Mouse (Mus musculus) lung, postnatal 0 days (tissue): ENCODE data around the gene Slc50a1. TPM values are rescaled to one million over a fixed set of nuclear protein-coding genes. Genes with fewer than 3 reads are reported as not detected.

Experiments used
- ATAC-seq: fragments of 200-750 bp; cut with Nextera tagmentation; 2 replicates; pipeline ENCODE4 v1.8.0; 2017; ENCODE audit warnings: moderate library complexity
- DNase-seq: peaks from one replicate; pipeline ENCODE4 v3.0.0-alpha.2; 2016; ENCODE audit warnings: low spot score
- H3K27ac ChIP-seq: fragments of 300-500 bp; sonication (generic); 2 replicates; pipeline ENCODE4 v1.5.1; 2014; ENCODE audit warnings: antibody characterized with exemption, mild to moderate bottlenecking, low read length, mixed read lengths
- H3K27me3 ChIP-seq: fragments of 300-500 bp; sonication (generic); replicated peaks from 2 replicates; pipeline ENCODE4 v1.6.1; 2014; ENCODE audit warnings: low read length, mixed read lengths; ENCODE audit not compliant: insufficient read depth
- H3K36me3 ChIP-seq: fragments of 300-500 bp; sonication (generic); 2 replicates; pipeline ENCODE4 v1.6.1; 2014; ENCODE audit warnings: low read length, mixed read lengths; ENCODE audit not compliant: insufficient read depth
- H3K4me1 ChIP-seq: fragments of 300-500 bp; sonication (generic); 2 replicates; pipeline ENCODE4 v1.6.1; 2014; ENCODE audit warnings: antibody characterized with exemption, low read depth, low read length, mixed read lengths; ENCODE audit not compliant: insufficient read depth
- H3K4me2 ChIP-seq: fragments of 300-500 bp; sonication (generic); replicated peaks from 2 replicates; pipeline ENCODE4 v1.6.1; 2014; ENCODE audit warnings: low read depth, mild to moderate bottlenecking, low read length, moderate library complexity, mixed read lengths
- H3K4me3 ChIP-seq: fragments of 300-500 bp; sonication (generic); 2 replicates; pipeline ENCODE4 v1.5.1; 2014; ENCODE audit warnings: low read depth, low read length
- H3K9ac ChIP-seq: fragments of 300-500 bp; sonication (generic); replicated peaks from 2 replicates; pipeline ENCODE4 v1.6.1; 2014; ENCODE audit warnings: low read depth, mild to moderate bottlenecking
- H3K9me3 ChIP-seq: fragments of 300-500 bp; sonication (generic); 2 replicates; pipeline ENCODE4 v1.6.1; 2016; ENCODE audit warnings: low read length, mixed read lengths
- CTCF ChIP-seq: IDR thresholded peaks from 2 replicates; pipeline ENCODE4 v1.5.1; 2016; ENCODE audit warnings: antibody characterized with exemption, mild to moderate bottlenecking
- EP300 ChIP-seq: IDR thresholded peaks from 2 replicates; pipeline ENCODE4 v1.6.1; 2016; ENCODE audit warnings: antibody characterized with exemption, mild to moderate bottlenecking, control low read depth
- WGBS: fragments of 180-500 bp; shearing (Covaris S2); extraction: QIAGEN DNeasy Blood & Tissue Kit; methylation state at CpG from one replicate; pipeline ENCODE4 v1.1.7; 2014; 5-methylcytosine and 5-hydroxymethylcytosine counted together
- polyA plus RNA-seq: library from polyadenylated mRNA; unstranded; fragments of >200 nt; fragmentation: Nextera tagmentation; extraction: Ambion mirVana; gene quantifications from 2 replicates; pipeline ENCODE4 v1.2.1, GENCODE M21; 2015

The Slc50a1 gene
- polyA plus RNA-seq, 1 experiment from 2014 or later: 95.7 TPM

DNA sequence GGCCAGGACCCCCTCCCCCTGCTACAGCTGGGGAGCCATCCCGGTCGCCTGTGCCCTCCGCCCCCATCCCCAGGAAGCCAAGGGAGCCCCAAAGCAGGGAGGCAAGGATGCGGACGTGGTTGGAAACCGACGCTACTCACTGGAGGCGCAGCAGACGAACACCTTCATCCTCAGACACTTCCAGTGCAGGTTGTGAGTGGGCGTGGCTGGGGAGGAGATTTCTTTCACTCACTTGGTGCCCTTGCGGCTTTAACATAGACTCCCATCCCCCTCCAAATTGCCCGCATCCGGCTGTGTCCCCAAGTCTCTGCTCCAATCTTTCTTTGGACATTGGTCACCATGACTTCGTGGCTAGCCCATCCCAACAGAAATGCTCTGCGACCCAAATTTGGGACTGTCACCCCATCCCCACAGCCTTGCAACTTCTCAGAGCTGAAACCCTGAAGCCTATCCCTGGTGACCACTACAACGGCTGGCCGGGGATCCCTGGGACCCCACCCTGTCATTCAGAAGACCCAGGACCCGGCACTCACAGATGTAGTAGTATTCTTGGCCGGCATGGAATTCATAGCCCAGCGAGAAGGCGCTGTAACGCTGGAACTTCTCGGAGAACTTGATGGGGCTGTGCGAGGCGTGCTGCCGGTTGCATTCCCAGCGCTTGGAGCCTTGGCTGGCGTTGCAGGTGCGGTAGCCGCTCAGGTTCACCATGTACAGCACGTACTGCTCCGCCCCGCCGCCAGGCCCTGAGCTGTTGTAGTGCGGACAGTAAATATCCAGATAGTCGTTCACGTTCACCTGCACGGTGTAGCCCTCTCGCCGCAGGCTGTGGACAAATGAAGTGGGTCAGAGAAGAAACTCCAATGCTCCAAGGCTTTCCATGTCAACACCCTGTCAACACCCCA lies 45.8 kb upstream of the Slc50a1 start:
- Histone ChIP-seq H3K27me3 (peaks cover 32% of the 10 kb centered on the region), H3K4me2 (peak overlapping the region; percentile 61), H3K9ac (no peak overlapping the region; the same call in 1 of the 2 replicates), H3K4me1 (peaks cover 32% of the 10 kb centered on the region), H3K27ac (peak overlapping the region; percentile 89), H3K4me3 (peak overlapping the region; percentile 23), H3K36me3 (no peaks in the 10 kb centered on the region), H3K9me3 (no peaks in the 10 kb centered on the region)
- ATAC-seq (no peak), DNase-seq (no peak)
- TF ChIP-seq EP300: no peak
- TF ChIP-seq CTCF: no peak
- WGBS: 8% methylated on average over 40 of the region's 40 CpGs

DNA sequence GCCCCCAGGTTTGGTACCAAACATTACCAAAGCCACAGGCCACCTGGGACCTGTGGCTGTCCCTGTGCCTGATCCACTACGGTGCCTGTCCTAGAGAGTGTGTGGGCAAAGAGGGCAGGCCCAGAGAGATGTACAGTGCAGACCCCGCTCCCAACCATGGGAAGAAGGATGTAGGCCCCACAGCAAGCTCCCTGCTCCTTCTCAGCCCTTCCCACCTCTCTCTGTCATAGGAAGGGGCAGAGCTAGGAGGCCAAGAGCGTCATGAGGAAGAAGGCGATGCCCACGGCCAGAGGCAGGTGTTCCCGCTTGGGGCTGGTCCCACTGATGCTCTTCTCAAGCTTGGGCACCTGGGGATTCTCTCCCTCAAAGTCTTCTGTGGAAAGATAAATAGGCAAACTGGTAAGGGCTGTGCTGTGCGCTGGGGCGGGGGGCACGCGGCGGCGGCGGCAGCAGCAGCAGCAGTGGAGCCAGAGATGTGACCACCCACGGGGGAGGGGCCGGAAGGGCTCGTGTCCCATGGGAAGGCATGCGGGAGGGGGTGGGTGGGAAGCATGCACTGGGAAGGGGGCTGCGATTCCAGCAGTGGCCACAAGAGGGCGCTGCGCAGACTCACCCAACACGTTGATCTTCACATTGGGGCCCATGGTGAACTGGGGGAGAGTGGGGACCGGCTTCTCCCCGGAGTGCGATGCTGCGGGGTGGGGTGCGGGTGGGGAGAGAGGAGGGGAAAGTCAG lies 45.0 kb upstream of the Slc50a1 start:
- Histone ChIP-seq H3K4me3 (peak overlapping the region; percentile 26), H3K4me1 (peaks cover 23% of the 10 kb centered on the region), H3K27me3 (peaks cover 24% of the 10 kb centered on the region), H3K4me2 (peak overlapping the region; percentile 61), H3K9ac (no peak overlapping the region), H3K36me3 (no peaks in the 10 kb centered on the region), H3K9me3 (no peaks in the 10 kb centered on the region), H3K27ac (peak overlapping the region; percentile 89)
- ATAC-seq: peak; percentile 58
- DNase-seq: peak; percentile 80
- TF ChIP-seq CTCF (peak; percentile 95), EP300 (no peak)
- 8% methylated on average over 16 of the region's 26 CpGs for WGBS

DNA sequence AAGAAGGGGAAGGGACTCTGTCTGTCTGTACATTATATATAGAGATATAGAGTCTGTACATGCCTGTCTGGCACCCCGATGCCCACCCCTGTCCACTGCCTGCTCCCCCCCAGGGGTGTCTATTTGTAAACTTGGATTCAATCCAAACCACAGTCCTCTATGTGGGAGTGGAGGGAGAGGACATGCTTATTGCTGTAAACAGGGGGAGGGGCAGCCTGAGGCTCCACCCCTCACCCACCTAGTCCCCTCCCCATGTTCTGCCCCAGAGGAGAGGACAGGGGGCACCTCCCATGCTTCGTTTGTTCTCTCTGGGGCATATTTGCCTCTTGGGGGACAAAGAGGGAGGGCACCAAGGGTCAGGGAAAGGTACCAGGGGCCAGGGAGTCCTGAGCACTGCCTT lies 44.4 kb upstream of the Slc50a1 start:
- H3K27ac ChIP-seq: peak overlapping the region; percentile 89
- peaks cover 21% of the 10 kb centered on the region for H3K27me3 ChIP-seq
- ATAC-seq (peak; percentile 70), DNase-seq (peak; percentile 74)
- H3K4me1 ChIP-seq: peaks cover 21% of the 10 kb centered on the region
- TF ChIP-seq CTCF (no peak), EP300 (no peak)
- H3K4me3 ChIP-seq: peak overlapping the region; percentile 26; the same call in 1 of the 2 replicates
- H3K36me3 ChIP-seq: no peaks in the 10 kb centered on the region
- H3K9ac ChIP-seq: no peak overlapping the region
- WGBS: 28% methylated on average over 2 of the region's 2 CpGs
- H3K9me3 ChIP-seq: no peaks in the 10 kb centered on the region
- H3K4me2 ChIP-seq: peak overlapping the region; percentile 61

DNA sequence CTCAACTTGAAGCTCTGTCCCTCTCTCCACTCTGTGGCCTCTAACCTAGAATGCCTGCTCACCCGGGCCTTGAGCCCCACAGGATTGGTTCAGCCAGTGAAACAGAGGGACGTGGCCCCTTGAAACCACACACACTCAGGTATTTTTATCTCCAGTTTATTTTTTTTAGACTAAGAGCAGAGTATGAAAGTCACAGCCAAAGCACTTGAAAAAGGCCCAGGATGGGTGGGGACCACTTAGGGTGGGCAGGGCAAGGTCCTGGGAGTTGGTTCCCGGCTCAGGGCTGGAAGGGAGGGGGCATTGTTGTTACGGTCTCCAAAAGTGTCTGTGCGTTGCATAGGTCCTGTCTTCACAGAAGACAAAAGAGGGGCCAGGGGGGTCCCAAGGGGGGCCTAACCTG lies 44.0 kb upstream of the Slc50a1 start:
- Histone ChIP-seq H3K9me3 (no peaks in the 10 kb centered on the region), H3K27me3 (peaks cover 17% of the 10 kb centered on the region), H3K4me1 (peaks cover 17% of the 10 kb centered on the region), H3K9ac (no peak overlapping the region), H3K4me3 (no peak overlapping the region), H3K36me3 (no peaks in the 10 kb centered on the region), H3K4me2 (peak overlapping the region; percentile 61), H3K27ac (peak overlapping the region; percentile 89)
- 33% methylated on average over 5 of the region's 5 CpGs for WGBS
- TF ChIP-seq EP300: no peak; the same call in 1 of the 2 replicates
- TF ChIP-seq CTCF: no peak
- DNase-seq (peak; percentile 86), ATAC-seq (peak; percentile 83)

DNA sequence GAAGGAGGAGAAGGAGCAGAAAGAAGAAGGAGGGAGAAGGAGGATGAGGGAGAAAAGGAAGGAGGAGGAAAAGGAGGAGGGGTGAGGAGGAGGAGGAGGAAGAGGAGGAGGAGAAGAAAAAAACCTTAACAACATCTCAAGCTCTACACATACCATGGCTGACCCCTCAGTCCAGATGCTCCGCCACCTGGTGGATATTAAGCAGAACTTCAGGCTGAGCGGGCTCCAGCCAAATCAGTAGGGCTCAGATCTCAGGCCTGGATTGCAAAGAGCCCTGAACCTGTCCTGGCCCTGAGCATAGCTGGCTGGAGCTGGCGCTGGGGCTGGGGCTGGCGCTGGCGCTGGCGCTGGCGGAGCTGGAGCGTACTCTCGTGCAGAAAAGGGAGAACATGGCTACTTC lies 37.7 kb upstream of the Slc50a1 start:
- Histone ChIP-seq H3K4me1 (peaks cover 2% of the 10 kb centered on the region; the same call in 1 of the 2 replicates), H3K36me3 (no peaks in the 10 kb centered on the region), H3K9ac (no peak overlapping the region), H3K27me3 (no peaks in the 10 kb centered on the region), H3K4me3 (no peak overlapping the region), H3K27ac (no peak overlapping the region), H3K9me3 (no peaks in the 10 kb centered on the region), H3K4me2 (no peak overlapping the region)
- DNase-seq (peak; percentile 86), ATAC-seq (peak; percentile 82)
- 0% methylated on average over 9 of the region's 9 CpGs for WGBS
- TF ChIP-seq CTCF (peak; percentile 95), EP300 (no peak)
